Mouse (Mus musculus): ENCODE results near the gene Tbrg1.

GRCm38 (mm10) chr9:37638721-37639120 lies 18.4 kb downstream of the Tbrg1 start:
- no peak for TF ChIP-seq CTCF (IDR thresholded peaks at IDR 0.05; ENCODE audit: low read depth)
- TF ChIP-seq EP300 (IDR thresholded peaks at IDR 0.05; ENCODE audit: low read depth) = no peak

Measured in heart, postnatal 0 days (tissue).